Mouse (Mus musculus) forebrain, postnatal 0 days (tissue): ENCODE measurements around the gene Pde4d. TPM values are rescaled to one million over a fixed set of nuclear protein-coding genes. Genes with fewer than 3 reads are reported as not detected.

Source experiments
- ATAC-seq: fragments of 200-750 bp; cut with Nextera tagmentation; 2 replicates; pipeline ENCODE4 v1.8.0; 2017; ENCODE audit warnings: mild to moderate bottlenecking, moderate library complexity
- DNase-seq: peaks from one replicate; pipeline ENCODE4 v3.0.0-alpha.2; 2015
- H3K27ac ChIP-seq: fragments of 300-500 bp; sonication (generic); 2 replicates; pipeline ENCODE4 v1.5.1; 2014; ENCODE audit warnings: low read depth, mild to moderate bottlenecking, antibody characterized with exemption, low read length, moderate library complexity, mixed read lengths
- H3K27me3 ChIP-seq: fragments of 300-500 bp; sonication (generic); 2 replicates; pipeline ENCODE4 v1.6.1; 2014; ENCODE audit warnings: mild to moderate bottlenecking, low read length, mixed read lengths; ENCODE audit not compliant: insufficient read depth
- H3K36me3 ChIP-seq: fragments of 300-500 bp; sonication (generic); 2 replicates; pipeline ENCODE4 v1.6.1; 2014; ENCODE audit warnings: mild to moderate bottlenecking, moderate library complexity; ENCODE audit not compliant: insufficient read depth
- H3K4me1 ChIP-seq: fragments of 300-500 bp; sonication (generic); 2 replicates; pipeline ENCODE4 v1.6.1; 2014; ENCODE audit warnings: antibody characterized with exemption; ENCODE audit not compliant: insufficient read depth
- H3K4me2 ChIP-seq: fragments of 300-500 bp; sonication (generic); 2 replicates; pipeline ENCODE4 v1.6.1; 2014; ENCODE audit warnings: low read depth, mild to moderate bottlenecking, moderate library complexity
- H3K4me3 ChIP-seq: fragments of 300-500 bp; sonication (generic); 2 replicates; pipeline ENCODE4 v1.5.1; 2014; ENCODE audit warnings: low read depth, low read length, mixed read lengths
- H3K9ac ChIP-seq: fragments of 300-500 bp; sonication (generic); 2 replicates; pipeline ENCODE4 v1.6.1; 2014; ENCODE audit warnings: mild to moderate bottlenecking
- H3K9me3 ChIP-seq: fragments of 300-500 bp; sonication (generic); 2 replicates; pipeline ENCODE4 v1.6.1; 2016; ENCODE audit warnings: low read length
- CTCF ChIP-seq: sonication (generic); IDR thresholded peaks from 2 replicates; pipeline ENCODE4 v1.5.1; 2016; ENCODE audit warnings: antibody characterized with exemption, control low read depth, low read depth
- WGBS: fragments of 180-500 bp; shearing (Covaris S2); extraction: QIAGEN DNeasy Blood & Tissue Kit; methylation state at CpG from one replicate; pipeline ENCODE4 v1.1.7; 2014; 5-methylcytosine and 5-hydroxymethylcytosine counted together
- polyA plus RNA-seq: library from polyadenylated mRNA; unstranded; fragments of >200 nt; fragmentation: Nextera tagmentation; extraction: Ambion mirVana; gene quantifications from 2 replicates; pipeline ENCODE4 v1.2.1, GENCODE M21; 2015
- total RNA-seq: library from RNA; depleted of rRNA; stranded (reverse); fragments of >200 nt; gene quantifications from 2 replicates; pipeline ENCODE4 v1.2.3, GENCODE M21; 2014

Pde4d gene
- total and polyA plus RNA-seq, 2 experiments from 2014 or later: 13.2 to 78.8 TPM

- Histone ChIP-seq H3K4me3 (no peak overlapping the region), H3K36me3 (no peaks in the 10 kb centered on the region), H3K27me3 (no peaks in the 10 kb centered on the region), H3K4me1 (no peaks in the 10 kb centered on the region), H3K9ac (no peak overlapping the region), H3K9me3 (no peaks in the 10 kb centered on the region), H3K4me2 (no peak overlapping the region), H3K27ac (no peak overlapping the region)
- DNase-seq (no peak), ATAC-seq (no peak)
- 85% methylated on average over 3 of the region's 3 CpGs for WGBS
- no peak for TF ChIP-seq CTCF
Measured at GRCm38 (mm10) chr13:109677617-109678016, 1227.9 kb downstream of the Pde4d start.

- DNase-seq (no peak), ATAC-seq (no peak)
- no peaks in the 10 kb centered on the region for H3K9me3 ChIP-seq
- H3K27ac ChIP-seq: no peak overlapping the region
- WGBS: 88% methylated on average over 1 of the region's 1 CpGs
- no peaks in the 10 kb centered on the region; the same call in 1 of the 2 replicates for H3K4me1 ChIP-seq
- H3K36me3 ChIP-seq: no peaks in the 10 kb centered on the region
- TF ChIP-seq CTCF: no peak
- H3K4me2 ChIP-seq: no peak overlapping the region
- H3K27me3 ChIP-seq: no peaks in the 10 kb centered on the region
- no peak overlapping the region for H3K9ac ChIP-seq
- no peak overlapping the region for H3K4me3 ChIP-seq
Measured at GRCm38 (mm10) chr13:109678991-109679390, 1229.2 kb downstream of the Pde4d start.

- Histone ChIP-seq H3K27me3 (no peaks in the 10 kb centered on the region), H3K4me3 (no peak overlapping the region), H3K9me3 (no peaks in the 10 kb centered on the region), H3K36me3 (no peaks in the 10 kb centered on the region), H3K4me1 (no peaks in the 10 kb centered on the region; the same call in 1 of the 2 replicates), H3K9ac (no peak overlapping the region), H3K27ac (no peak overlapping the region), H3K4me2 (no peak overlapping the region)
- DNase-seq (no peak), ATAC-seq (no peak)
- TF ChIP-seq CTCF: no peak
- 89% methylated on average over 8 of the region's 8 CpGs for WGBS
Measured at GRCm38 (mm10) chr13:109680229-109680628, 1230.5 kb downstream of the Pde4d start.

- Histone ChIP-seq H3K4me2 (no peak overlapping the region), H3K4me1 (no peaks in the 10 kb centered on the region; the same call in 1 of the 2 replicates), H3K27ac (no peak overlapping the region), H3K4me3 (no peak overlapping the region), H3K27me3 (no peaks in the 10 kb centered on the region), H3K9me3 (no peaks in the 10 kb centered on the region), H3K9ac (no peak overlapping the region), H3K36me3 (no peaks in the 10 kb centered on the region)
- no peak for DNase-seq
- no peak for TF ChIP-seq CTCF
- WGBS: 75% methylated on average over 4 of the region's 4 CpGs
- ATAC-seq: no peak
Measured at GRCm38 (mm10) chr13:109681699-109682293, 1232.0 kb downstream of the Pde4d start.

- Histone ChIP-seq H3K9me3 (no peaks in the 10 kb centered on the region), H3K27me3 (no peaks in the 10 kb centered on the region), H3K36me3 (no peaks in the 10 kb centered on the region), H3K4me3 (no peak overlapping the region), H3K4me2 (no peak overlapping the region), H3K9ac (no peak overlapping the region), H3K4me1 (no peaks in the 10 kb centered on the region; the same call in 1 of the 2 replicates), H3K27ac (no peak overlapping the region)
- WGBS: 84% methylated on average over 10 of the region's 10 CpGs
- DNase-seq (no peak), ATAC-seq (no peak)
- TF ChIP-seq CTCF: no peak
Measured at GRCm38 (mm10) chr13:109683001-109683400, 1233.3 kb downstream of the Pde4d start.

GRCm38 (mm10) chr13:109684985-109685295 is 1235.2 kb downstream of the Pde4d start:
- Histone ChIP-seq H3K9me3 (no peaks in the 10 kb centered on the region), H3K27me3 (no peaks in the 10 kb centered on the region), H3K9ac (no peak overlapping the region; the same call in 1 of the 2 replicates), H3K27ac (no peak overlapping the region), H3K36me3 (no peaks in the 10 kb centered on the region), H3K4me2 (peak overlapping the region; percentile 51), H3K4me1 (no peaks in the 10 kb centered on the region; the same call in 1 of the 2 replicates), H3K4me3 (peak overlapping the region; percentile 38)
- 14% methylated on average over 3 of the region's 3 CpGs for WGBS
- ATAC-seq (no peak), DNase-seq (no peak)
- TF ChIP-seq CTCF: no peak

- Histone ChIP-seq H3K4me3 (peak overlapping the region; percentile 38), H3K36me3 (no peaks in the 10 kb centered on the region), H3K9me3 (no peaks in the 10 kb centered on the region), H3K4me1 (no peaks in the 10 kb centered on the region; the same call in 1 of the 2 replicates), H3K4me2 (peak overlapping the region; percentile 51), H3K27me3 (no peaks in the 10 kb centered on the region), H3K9ac (peak overlapping the region; percentile 58), H3K27ac (0 out of 2 replicates have a peak overlapping the region, but pooled peaks have one; percentile 62)
- DNase-seq: peak; percentile 55
- 0 out of 2 replicates have a peak, but pooled peaks have one; percentile 7 for TF ChIP-seq CTCF
- peak; percentile 69 for ATAC-seq
- 3% methylated on average over 29 of the region's 29 CpGs for WGBS
Measured at GRCm38 (mm10) chr13:109685296-109686115, 1235.8 kb downstream of the Pde4d start.
